Mouse (Mus musculus) stomach, postnatal 0 days (tissue): Measurements from ENCODE around the gene Scyl2. TPM values are rescaled to one million over a fixed set of nuclear protein-coding genes. Genes with fewer than 3 reads are reported as not detected.
"Not testable (repeated sequence)": the region's sequence is repeated elsewhere in the genome, so short reads cannot be mapped to it uniquely, and the experiment has no call there.

Experiments
- ATAC-seq: fragments of 200-750 bp; cut with Nextera tagmentation; 2 replicates; pipeline ENCODE4 v1.8.0; 2017; ENCODE audit not compliant: low FRiP score, low TSS enrichment
- DNase-seq: peaks from one replicate; pipeline ENCODE4 v3.0.0-alpha.2; 2016; ENCODE audit warnings: low spot score
- H3K27ac ChIP-seq: fragments of 300-500 bp; sonication (generic); replicated peaks from 2 replicates; pipeline ENCODE4 v1.5.1; 2014; ENCODE audit warnings: mild to moderate bottlenecking, control low read depth
- H3K27me3 ChIP-seq: fragments of 300-500 bp; sonication (generic); 2 replicates; pipeline ENCODE4 v1.6.1; 2014; ENCODE audit warnings: low read length; ENCODE audit not compliant: control insufficient read depth, insufficient read depth
- H3K36me3 ChIP-seq: fragments of 300-500 bp; sonication (generic); 2 replicates; pipeline ENCODE4 v1.6.1; 2014; ENCODE audit warnings: low read length, mixed read lengths; ENCODE audit not compliant: control insufficient read depth, insufficient read depth
- H3K4me1 ChIP-seq: fragments of 300-500 bp; sonication (generic); replicated peaks from 2 replicates; pipeline ENCODE4 v1.6.1; 2014; ENCODE audit warnings: antibody characterized with exemption; ENCODE audit not compliant: control insufficient read depth, insufficient read depth
- H3K4me2 ChIP-seq: fragments of 300-500 bp; sonication (generic); replicated peaks from 2 replicates; pipeline ENCODE4 v1.6.1; 2014; ENCODE audit warnings: low read depth, mild to moderate bottlenecking, control low read depth, moderate library complexity
- H3K4me3 ChIP-seq: fragments of 300-500 bp; sonication (generic); 2 replicates; pipeline ENCODE4 v1.5.1; 2014; ENCODE audit warnings: low read depth, low read length, control low read depth
- H3K9ac ChIP-seq: fragments of 300-500 bp; sonication (generic); 2 replicates; pipeline ENCODE4 v1.6.1; 2014; ENCODE audit warnings: mild to moderate bottlenecking, low read length, control low read depth, mixed read lengths
- H3K9me3 ChIP-seq: fragments of 300-500 bp; sonication (generic); 2 replicates; pipeline ENCODE4 v1.6.1; 2016; ENCODE audit warnings: low read length; ENCODE audit not compliant: control insufficient read depth
- CTCF ChIP-seq: IDR thresholded peaks from 2 replicates; pipeline ENCODE4 v1.5.1; 2016; ENCODE audit warnings: antibody characterized with exemption, low read depth, mild to moderate bottlenecking, moderate library complexity
- EP300 ChIP-seq: optimal IDR thresholded peaks from 2 replicates; pipeline ENCODE3; 2016; ENCODE audit warnings: antibody characterized with exemption
- WGBS: fragments of 180-500 bp; shearing (Covaris S2); extraction: QIAGEN DNeasy Blood & Tissue Kit; methylation state at CpG from one replicate; pipeline ENCODE4 v1.1.7; 2014; 5-methylcytosine and 5-hydroxymethylcytosine counted together
- polyA plus RNA-seq: library from polyadenylated mRNA; unstranded; fragments of >200 nt; fragmentation: Nextera tagmentation; extraction: Ambion mirVana; gene quantifications from 2 replicates; pipeline ENCODE4 v1.2.1, GENCODE M21; 2015

The Scyl2 gene
- polyA plus RNA-seq, 1 experiment from 2014 or later, result 5.3 TPM

GRCm38 (mm10) chr10:89697956-89698355 lies 11.9 kb upstream of the Scyl2 start:
- Histone ChIP-seq H3K9me3 (no peaks in the 10 kb centered on the region), H3K4me1 (no peaks in the 10 kb centered on the region), H3K36me3 (no peaks in the 10 kb centered on the region), H3K4me2 (no peak overlapping the region), H3K27me3 (no peaks in the 10 kb centered on the region), H3K9ac (no peak overlapping the region), H3K27ac (no peak overlapping the region), H3K4me3 (no peak overlapping the region)
- ATAC-seq, result no peak
- WGBS, result 85% methylated on average over 3 of the region's 3 CpGs
- TF ChIP-seq EP300, result no peak
- no peak for TF ChIP-seq CTCF
- no peak for DNase-seq

GRCm38 (mm10) chr10:89696270-89696669 lies 10.2 kb upstream of the Scyl2 start:
- 77% methylated on average over 2 of the region's 2 CpGs for WGBS
- not testable (repeated sequence) for H3K27me3 ChIP-seq
- TF ChIP-seq CTCF, result peak; percentile 18; the same call in 1 of the 2 replicates

GRCm38 (mm10) chr10:89695194-89695911 lies 9.3 kb upstream of the Scyl2 start:
- TF ChIP-seq EP300 (no peak), CTCF (no peak)
- Histone ChIP-seq H3K9me3 (no peaks in the 10 kb centered on the region), H3K36me3 (no peaks in the 10 kb centered on the region), H3K4me3 (no peak overlapping the region), H3K27me3 (no peaks in the 10 kb centered on the region), H3K27ac (no peak overlapping the region), H3K4me1 (no peaks in the 10 kb centered on the region), H3K4me2 (no peak overlapping the region), H3K9ac (no peak overlapping the region)
- ATAC-seq, result no peak
- WGBS, result 77% methylated on average over 20 of the region's 20 CpGs
- DNase-seq, result no peak

More at GRCm38 (mm10) chr10:89696270-89696669, 10.2 kb upstream of the Scyl2 start:
- H3K4me3 ChIP-seq, DNase-seq, H3K36me3 ChIP-seq, H3K4me1 ChIP-seq, H3K27ac ChIP-seq, H3K9ac ChIP-seq, ATAC-seq, H3K4me2 ChIP-seq, H3K9me3 ChIP-seq: not testable (repeated sequence)

- no peak for DNase-seq
- no peak for ATAC-seq
- no peak overlapping the region for H3K27ac ChIP-seq
- H3K27me3 ChIP-seq, result no peaks in the 10 kb centered on the region
- H3K4me2 ChIP-seq, result no peak overlapping the region
- TF ChIP-seq CTCF (no peak), EP300 (no peak)
- no peak overlapping the region for H3K9ac ChIP-seq
- no peaks in the 10 kb centered on the region for H3K9me3 ChIP-seq
- H3K36me3 ChIP-seq, result no peaks in the 10 kb centered on the region
- H3K4me1 ChIP-seq, result peaks cover 4% of the 10 kb centered on the region; the same call in 1 of the 2 replicates
- H3K4me3 ChIP-seq, result no peak overlapping the region
- WGBS, result 60% methylated on average over 8 of the region's 8 CpGs
Measured at GRCm38 (mm10) chr10:89690021-89690420, 3.9 kb upstream of the Scyl2 start.

GRCm38 (mm10) chr10:89687455-89687854 lies 1.4 kb upstream of the Scyl2 start:
- TF ChIP-seq EP300 (no peak), CTCF (no peak)
- Histone ChIP-seq H3K4me2 (no peak overlapping the region), H3K9me3 (no peaks in the 10 kb centered on the region), H3K27ac (no peak overlapping the region), H3K27me3 (no peaks in the 10 kb centered on the region), H3K4me3 (no peak overlapping the region), H3K9ac (no peak overlapping the region), H3K36me3 (no peaks in the 10 kb centered on the region), H3K4me1 (peaks cover 5% of the 10 kb centered on the region; the same call in 1 of the 2 replicates)
- no peak for ATAC-seq
- DNase-seq, result no peak
- 75% methylated on average over 2 of the region's 2 CpGs for WGBS

- no peaks in the 10 kb centered on the region for H3K27me3 ChIP-seq
- H3K4me2 ChIP-seq, result peak overlapping the region; percentile 90
- peak overlapping the region; percentile 96 for H3K4me3 ChIP-seq
- ATAC-seq (peak; percentile 67), DNase-seq (no peak)
- H3K36me3 ChIP-seq, result no peaks in the 10 kb centered on the region
- H3K27ac ChIP-seq, result peak overlapping the region; percentile 82
- TF ChIP-seq CTCF (no peak), EP300 (no peak)
- H3K9me3 ChIP-seq, result no peaks in the 10 kb centered on the region
- peak overlapping the region; percentile 84 for H3K9ac ChIP-seq
- peaks cover 5% of the 10 kb centered on the region; the same call in 1 of the 2 replicates for H3K4me1 ChIP-seq
- 1% methylated on average over 48 of the region's 51 CpGs for WGBS
Measured at GRCm38 (mm10) chr10:89685391-89686138, 520 bp downstream of the Scyl2 start.
